7 mouse cellular contexts compared by ENCODE assay signal in the genomic region with DNA sequence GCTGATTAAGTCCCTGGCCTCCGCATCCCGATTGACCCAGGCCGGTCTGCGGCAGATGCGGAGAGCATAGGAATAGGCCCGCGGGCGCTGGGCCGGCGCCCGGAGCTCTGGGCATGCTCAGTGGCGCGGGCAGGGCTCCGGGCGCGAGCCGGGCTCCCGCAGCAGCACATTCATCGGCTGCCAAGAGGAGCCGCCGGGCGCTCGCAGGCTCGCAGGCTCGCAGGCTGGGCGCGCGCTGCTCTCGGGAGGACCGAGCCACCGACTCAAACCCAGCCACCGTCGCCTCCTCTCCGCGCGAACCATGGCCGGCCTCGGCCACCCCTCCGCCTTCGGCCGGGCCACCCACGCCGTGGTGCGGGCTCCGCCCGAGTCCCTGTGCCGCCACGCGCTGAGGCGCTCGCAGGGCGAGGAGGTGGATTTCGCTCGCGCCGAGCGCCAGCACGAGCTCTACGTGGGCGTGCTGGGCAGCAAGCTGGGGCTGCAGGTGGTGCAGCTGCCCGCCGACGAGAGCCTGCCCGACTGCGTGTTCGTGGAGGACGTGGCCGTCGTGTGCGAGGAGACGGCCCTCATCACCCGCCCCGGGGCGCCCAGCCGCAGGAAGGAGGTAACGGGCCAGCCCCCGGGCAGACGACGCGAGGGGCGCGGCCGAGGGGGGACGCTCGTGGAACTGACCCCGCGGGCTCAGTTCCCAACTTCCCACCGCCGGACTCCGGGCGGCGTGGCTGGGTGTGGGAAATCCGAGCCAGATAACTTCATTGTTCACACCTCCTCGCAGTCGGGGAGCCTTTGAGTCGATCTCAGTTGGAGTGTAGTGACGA. TPM values are rescaled to one million over a fixed set of nuclear protein-coding genes. Genes with fewer than 3 reads are reported as not detected.
DNase-seq lines count a peak whose midpoint lies in the region; ATAC-seq and TF ChIP-seq lines count a peak whose summit lies in the region.

Gene Ddah1 (plus strand): TSS at position 115 of the 818 bp plus-strand sequence.

- peak within 1 kb of the TSS; percentile 39 for H3K4me3 ChIP-seq in cortical plate, adult 2 months (ENCODE audit: insufficient read depth, low read length)
- H3K4me3 ChIP-seq in hindbrain, postnatal 0 days (ENCODE audit: low read length): peak within 1 kb of the TSS; percentile 71

- WGBS in hindbrain, postnatal 0 days: under 1% methylated on average over 91 of the region's 97 CpGs

- no peak for TF ChIP-seq CTCF in cortical plate, adult 2 months (IDR thresholded peaks at IDR 0.05; ENCODE audit: extremely low read depth, insufficient read depth, low read length)
- TF ChIP-seq CTCF in hindbrain, postnatal 0 days (IDR thresholded peaks at IDR 0.05; ENCODE audit: low read depth): no peak

- no peaks in the 10 kb centered on the region for H3K36me3 ChIP-seq in hindbrain, postnatal 0 days (ENCODE audit: insufficient read depth, low read length)

- H3K27me3 ChIP-seq in hindbrain, postnatal 0 days (ENCODE audit: insufficient read depth, low read length): no peaks in the 10 kb centered on the region; the same call in 1 of the 2 replicates

- peak; percentile 86 for DNase-seq in adrenal gland, postnatal 10 days
- peak; percentile 73 for DNase-seq in gastrocnemius, postnatal 14 days
- peak; percentile 91 for DNase-seq in hindbrain, postnatal 0 days (ENCODE audit: low spot score)
- DNase-seq in left cerebral cortex, adult 9 months (ENCODE audit: low spot score in 2 of 2): peak; percentile 8 to 64
- DNase-seq in right cerebral cortex, postnatal 4 days: peak; percentile 72

- H3K27ac ChIP-seq in cortical plate, adult 2 months (ENCODE audit: insufficient read depth, low read length): peak within 1 kb of the TSS; percentile 89
- H3K27ac ChIP-seq in hindbrain, postnatal 0 days: peak within 1 kb of the TSS; percentile 91

- H3K4me2 ChIP-seq in hindbrain, postnatal 0 days (ENCODE audit: low read depth, low read length): peak within 1 kb of the TSS; percentile 95

- TF ChIP-seq POLR2A in cortical plate, adult 2 months (IDR thresholded peaks at IDR 0.05; ENCODE audit: extremely low read depth, insufficient read depth, low read length): no peak

- H3K4me1 ChIP-seq in cortical plate, adult 2 months (ENCODE audit: control insufficient read depth, insufficient read depth, low read length): no peaks in the 10 kb centered on the region
- peaks cover 2% of the 10 kb centered on the region; the same call in 1 of the 2 replicates for H3K4me1 ChIP-seq in hindbrain, postnatal 0 days (ENCODE audit: insufficient read depth, low read length)

- no peaks in the 10 kb centered on the region for H3K9me3 ChIP-seq in hindbrain, postnatal 0 days (ENCODE audit: low read length)

- H3K9ac ChIP-seq in hindbrain, postnatal 0 days (replicated peaks; ENCODE audit: low read length): peak within 1 kb of the TSS; percentile 83

- peak; percentile 94 for ATAC-seq in hindbrain, postnatal 0 days
- ATAC-seq in megakaryocyte progenitor cell, adult 5-6 weeks (replicated peaks; ENCODE audit: poor library complexity): peak; percentile 54

- intact Hi-C loops in gastrocnemius, postnatal 14 days (cut with DNase I; ENCODE audit: low total_unique reads): no loop called here

RNA-seq across cellular contexts. Expression of gene Ddah1, which starts in this region (rescaled TPM):
- total RNA-seq in adrenal gland, postnatal 10 days (2021): 10 to 100 TPM; 11.0 to 13.7 TPM
- 86.2 and 87.5 TPM in 2 replicates for polyA plus RNA-seq in cortical plate, adult 2 months (2012; rRNA removed)
- 1 to 10 TPM; 6.7 to 9.6 TPM for total RNA-seq in gastrocnemius, postnatal 14 days (2021)
- 125 and 126 TPM in 2 replicates for total RNA-seq in hindbrain, postnatal 0 days (2014; rRNA removed)
- 164 and 170 TPM in 2 replicates for polyA plus RNA-seq in hindbrain, postnatal 0 days (2015; fragmentation: Nextera tagmentation; extraction: Ambion mirVana)
- not detected in 2 replicates for total RNA-seq in megakaryocyte progenitor cell, adult 5-6 weeks (2015)
- not detected in 2 replicates for total RNA-seq in megakaryocyte progenitor cell, adult 5-6 weeks (2017)

Comparison
In these comparisons a context has a peak if more than half of its experiments do, and no peak if none do; other contexts are left out.
1. Peak in every context shown above with its lines: DNase-seq, ATAC-seq, H3K4me3 ChIP-seq and H3K27ac ChIP-seq.
2. RNA of gene Ddah1 (total RNA-seq): 125 to 126 TPM in hindbrain, postnatal 0 days, 11.0 to 13.7 TPM in adrenal gland, postnatal 10 days and 6.7 to 9.6 TPM in gastrocnemius, postnatal 14 days; not detected in megakaryocyte progenitor cell, adult 5-6 weeks; every median in the first group is over 4 times any median in the second.
3. Peak in ATAC-seq in megakaryocyte progenitor cell, adult 5-6 weeks; RNA of the gene not detected or under 1 TPM.
4. DNase-seq: peak in every context shown above with its lines; median percentile 91 in hindbrain, postnatal 0 days; 86 in adrenal gland, postnatal 10 days; 73 in gastrocnemius, postnatal 14 days; 72 in right cerebral cortex, postnatal 4 days; 36 in left cerebral cortex, adult 9 months.